Mouse (Mus musculus) spleen, embryonic (tissue): ENCODE results near the gene Pnp2.
"Not testable (repeated sequence)": the region's sequence is repeated elsewhere in the genome, so short reads cannot be mapped to it uniquely, and the experiment has no call there.

Experiments
- CTCF ChIA-PET: fragments of 350-600 bp; sonication (Branson Sonifier 250); formaldehyde crosslinking; loops from one replicate; lab custom pipeline; 2022; lab: Charles Lee

The Pnp2 gene

GRCm38 (mm10) chr14:50955942-50956508 lies at the start of gene Pnp2:
Pnp2 (plus strand) TSS chr14:50955992.
- CTCF ChIA-PET: not testable (repeated sequence)

- CTCF ChIA-PET: no interaction called here
These were observed 47.7 kb upstream of the Pnp2 start for GRCm38 (mm10) chr14:50908126-50908525.

GRCm38 (mm10) chr14:50911356-50911755 lies 44.4 kb upstream of the Pnp2 start:
- CTCF ChIA-PET: no interaction called here

- CTCF ChIA-PET: not testable (repeated sequence)
These were observed 32.4 kb upstream of the Pnp2 start for GRCm38 (mm10) chr14:50923437-50923836.

- CTCF ChIA-PET: interaction anchor here (0.5 kb wide), 1 partner anchor 47 kb away, joined by 3 read pairs; no protein-coding TSS in a partner anchor
These were observed 31.3 kb upstream of the Pnp2 start, which contains the start of the genes Osgep and Apex1 for GRCm38 (mm10) chr14:50924281-50925064. Osgep (minus strand) TSS chr14:50924893. Apex1 (plus strand) TSS chr14:50924968.

GRCm38 (mm10) chr14:50925111-50925920 lies 30.5 kb upstream of the Pnp2 start:
- CTCF ChIA-PET: interaction anchor here (0.5 kb wide), 1 partner anchor 48 kb away, joined by 3 read pairs; no protein-coding TSS in a partner anchor

- CTCF ChIA-PET: no interaction called here
These were observed 28.4 kb upstream of the Pnp2 start for GRCm38 (mm10) chr14:50927366-50927765.

GRCm38 (mm10) chr14:50929951-50930350 lies 25.8 kb upstream of the Pnp2 start:
- CTCF ChIA-PET: no interaction called here

GRCm38 (mm10) chr14:50930377-50930753 lies 25.4 kb upstream of the Pnp2 start:
- CTCF ChIA-PET: no interaction called here

GRCm38 (mm10) chr14:50930754-50931492 lies 24.9 kb upstream of the Pnp2 start, which contains the start of the genes Pip4p1 and Pnp:
Pip4p1 (minus strand) TSS chr14:50930856.
Pnp (plus strand) TSS chr14:50931082.
- CTCF ChIA-PET: no interaction called here

GRCm38 (mm10) chr14:50931493-50932020 lies 24.2 kb upstream of the Pnp2 start:
- CTCF ChIA-PET: no interaction called here

GRCm38 (mm10) chr14:50936649-50937048 lies 19.1 kb upstream of the Pnp2 start:
- CTCF ChIA-PET: no interaction called here

GRCm38 (mm10) chr14:50938119-50938908 lies 17.5 kb upstream of the Pnp2 start:
- CTCF ChIA-PET: no interaction called here

- CTCF ChIA-PET: no interaction called here
These were observed 16.9 kb upstream of the Pnp2 start for GRCm38 (mm10) chr14:50938940-50939339.

- CTCF ChIA-PET: no interaction called here
These were observed 11.7 kb upstream of the Pnp2 start, which contains the start of gene Gm49342 for GRCm38 (mm10) chr14:50943932-50944667. Gm49342 (plus strand) TSS chr14:50944517.

GRCm38 (mm10) chr14:50944668-50945033 lies 11.1 kb upstream of the Pnp2 start:
- CTCF ChIA-PET: not testable (repeated sequence)

- CTCF ChIA-PET: interaction anchor here (0.6 kb wide), 1 partner anchor 121 kb away, joined by 4 read pairs; no protein-coding TSS in a partner anchor
These were observed 10.7 kb upstream of the Pnp2 start for GRCm38 (mm10) chr14:50945081-50945480.

- CTCF ChIA-PET: interaction anchor here (0.6 kb wide), 1 partner anchor 120 kb away, joined by 4 read pairs; no protein-coding TSS in a partner anchor
These were observed 10.3 kb upstream of the Pnp2 start for GRCm38 (mm10) chr14:50945526-50945925.

- CTCF ChIA-PET: no interaction called here
These were observed 305 bp upstream of the Pnp2 start for GRCm38 (mm10) chr14:50955487-50955886.
